12 mouse cellular contexts compared by ENCODE assay signal in genomic region chr11:118042791-118043190, GRCm38 (mm10). TPM values are rescaled to one million over a fixed set of nuclear protein-coding genes. Genes with fewer than 3 reads are reported as not detected.
DNase-seq lines count a peak whose midpoint lies in the region; ATAC-seq and TF ChIP-seq lines count a peak whose summit lies in the region.
"Had no signal": no experiment of that assay in that cellular context is flagged by ENCODE, and none has a peak within 500 bp of the region (broad histone marks: within the 10 kb centered on the region; RNA-seq: fewer than 3 reads in every experiment).

No protein-coding gene starts in this region.

- no peaks in the 10 kb centered on the region for H3K27me3 ChIP-seq in heart, embryonic 11.5 days (ENCODE audit: control insufficient read depth, insufficient read depth, low read length)
- H3K27me3 ChIP-seq in kidney, postnatal 0 days (ENCODE audit: insufficient read depth, low read length), result no peaks in the 10 kb centered on the region
- H3K27me3 ChIP-seq in hindbrain, embryonic 16.5 days (replicated peaks; ENCODE audit: control insufficient read depth, insufficient read depth, low read length), result no peaks in the 10 kb centered on the region
- H3K27me3 ChIP-seq: embryonic facial prominence, embryonic 15.5 days; liver, embryonic 13.5 days; neural tube, embryonic 13.5 days had no signal

- H3K4me1 ChIP-seq in heart, embryonic 11.5 days (ENCODE audit: control insufficient read depth, insufficient read depth, low read length), result peaks cover 6% of the 10 kb centered on the region; the same call in 1 of the 2 replicates
- peaks cover 8% of the 10 kb centered on the region; the same call in 1 of the 2 replicates for H3K4me1 ChIP-seq in kidney, postnatal 0 days (replicated peaks; ENCODE audit: insufficient read depth, low read length)
- peaks cover 4% of the 10 kb centered on the region; the same call in 1 of the 2 replicates for H3K4me1 ChIP-seq in hindbrain, embryonic 16.5 days (ENCODE audit: control insufficient read depth, insufficient read depth, low read depth, low read length)
- H3K4me1 ChIP-seq: liver, embryonic 13.5 days had no signal

- H3K4me2 ChIP-seq in heart, embryonic 11.5 days, result no peak overlapping the region; the same call in 1 of the 2 replicates
- H3K4me2 ChIP-seq in kidney, postnatal 0 days (ENCODE audit: low read length), result no peak overlapping the region
- no peak overlapping the region for H3K4me2 ChIP-seq in hindbrain, embryonic 16.5 days (ENCODE audit: low read length)
- H3K4me2 ChIP-seq: embryonic facial prominence, embryonic 15.5 days; liver, embryonic 13.5 days; neural tube, embryonic 13.5 days had no signal

- H3K27ac ChIP-seq in heart, embryonic 11.5 days (ENCODE audit: low read depth, low read length), result peak overlapping the region; percentile 46
- peak overlapping the region; percentile 54; the same call in 1 of the 2 replicates for H3K27ac ChIP-seq in kidney, postnatal 0 days
- no peak overlapping the region for H3K27ac ChIP-seq in hindbrain, embryonic 16.5 days (ENCODE audit: low read depth, low read length)
- H3K27ac ChIP-seq: embryonic facial prominence, embryonic 15.5 days; liver, embryonic 13.5 days had no signal

- ATAC-seq in heart, embryonic 11.5 days (replicated peaks; ENCODE audit: insufficient number of reproducible peaks, low FRiP score, low TSS enrichment), result no peak
- no peak for ATAC-seq in kidney, postnatal 0 days (replicated peaks; ENCODE audit: low FRiP score, low read depth)
- 0 out of 2 replicates have a peak, but pooled peaks have one; percentile 17 for ATAC-seq in hindbrain, embryonic 16.5 days

- no peak for DNase-seq in heart, adult 18-20 months
- no peak for DNase-seq in kidney, postnatal 0 days (ENCODE audit: low spot score)
- DNase-seq in kidney, postnatal 4 days, result no peak
- peak; percentile 22 for DNase-seq in brain, adult 2 months (ENCODE audit: low read depth, low spot score)
- no peak for DNase-seq in gastrocnemius, postnatal 36 days
- DNase-seq: liver, embryonic 13.5 days; thymus, adult 18-20 months had no signal

- H3K9me3 ChIP-seq in heart, embryonic 11.5 days (replicated peaks; ENCODE audit: control insufficient read depth, low read length), result no peaks in the 10 kb centered on the region
- no peaks in the 10 kb centered on the region for H3K9me3 ChIP-seq in kidney, postnatal 0 days (replicated peaks; ENCODE audit: low read length)
- H3K9me3 ChIP-seq in hindbrain, embryonic 16.5 days (ENCODE audit: control insufficient read depth, low read length), result no peaks in the 10 kb centered on the region
- H3K9me3 ChIP-seq: embryonic facial prominence, embryonic 15.5 days; liver, embryonic 13.5 days; megakaryocyte, embryonic 14.5 days; neural tube, embryonic 13.5 days had no signal

- H3K36me3 ChIP-seq in heart, embryonic 11.5 days (ENCODE audit: control insufficient read depth, insufficient read depth, low read length), result no peaks in the 10 kb centered on the region
- H3K36me3 ChIP-seq in kidney, postnatal 0 days (ENCODE audit: insufficient read depth, low read length), result no peaks in the 10 kb centered on the region
- no peaks in the 10 kb centered on the region for H3K36me3 ChIP-seq in hindbrain, embryonic 16.5 days (ENCODE audit: control insufficient read depth, insufficient read depth, low read length)
- H3K36me3 ChIP-seq: embryonic facial prominence, embryonic 15.5 days; liver, embryonic 13.5 days; neural tube, embryonic 13.5 days had no signal

- TF ChIP-seq CTCF in kidney, postnatal 0 days (IDR thresholded peaks at IDR 0.05; ENCODE audit: low read depth), result no peak

- H3K9ac ChIP-seq in heart, embryonic 11.5 days (ENCODE audit: low read depth, low read length), result no peak overlapping the region
- H3K9ac ChIP-seq in kidney, postnatal 0 days (ENCODE audit: low read depth, low read length), result no peak overlapping the region
- no peak overlapping the region; the same call in 1 of the 2 replicates for H3K9ac ChIP-seq in hindbrain, embryonic 16.5 days (ENCODE audit: low read depth, low read length)
- H3K9ac ChIP-seq: embryonic facial prominence, embryonic 15.5 days; liver, embryonic 13.5 days; neural tube, embryonic 13.5 days had no signal

- no peak overlapping the region for H3K4me3 ChIP-seq in heart, embryonic 11.5 days (ENCODE audit: low read depth, low read length)
- no peak overlapping the region for H3K4me3 ChIP-seq in kidney, postnatal 0 days (replicated peaks; ENCODE audit: low read depth, low read length)
- H3K4me3 ChIP-seq in hindbrain, embryonic 16.5 days (ENCODE audit: low read length), result no peak overlapping the region
- H3K4me3 ChIP-seq: embryonic facial prominence, embryonic 15.5 days; liver, embryonic 13.5 days; neural tube, embryonic 13.5 days had no signal

- 72% methylated on average over 9 of the region's 9 CpGs for WGBS in heart, embryonic 11.5 days (ENCODE audit: insufficient replicate concordance)
- WGBS in kidney, postnatal 0 days, result 57% methylated on average over 9 of the region's 9 CpGs
- WGBS in hindbrain, embryonic 16.5 days, result 79% methylated on average over 9 of the region's 9 CpGs

- intact Hi-C loops in gastrocnemius, postnatal 36 days (cut with DNase I), result no loop called here

RNA-seq across cellular contexts. Expression of gene Pgs1, which starts 56.7 kb away (rescaled TPM):
- polyA plus RNA-seq in heart, embryonic 11.5 days (2014; fragmentation: Nextera tagmentation; extraction: Ambion mirVana), result 26.5 and 27.4 TPM in 2 replicates
- total RNA-seq in heart, adult 18-20 months (2021), result 10 to 100 TPM; 17.0 to 18.8 TPM
- 29.6 and 32.0 TPM in 2 replicates for polyA plus RNA-seq in kidney, postnatal 0 days (2015; fragmentation: Nextera tagmentation; extraction: Ambion mirVana)
- polyA plus RNA-seq in hindbrain, embryonic 16.5 days (2015; fragmentation: Nextera tagmentation; extraction: Ambion mirVana), result 67.3 and 68.4 TPM in 2 replicates
- 10 to 100 TPM; 17.9 to 18.9 TPM for total RNA-seq in gastrocnemius, postnatal 36 days (2021)
